10 mouse cellular contexts compared by ENCODE assay signal in the genomic region with DNA sequence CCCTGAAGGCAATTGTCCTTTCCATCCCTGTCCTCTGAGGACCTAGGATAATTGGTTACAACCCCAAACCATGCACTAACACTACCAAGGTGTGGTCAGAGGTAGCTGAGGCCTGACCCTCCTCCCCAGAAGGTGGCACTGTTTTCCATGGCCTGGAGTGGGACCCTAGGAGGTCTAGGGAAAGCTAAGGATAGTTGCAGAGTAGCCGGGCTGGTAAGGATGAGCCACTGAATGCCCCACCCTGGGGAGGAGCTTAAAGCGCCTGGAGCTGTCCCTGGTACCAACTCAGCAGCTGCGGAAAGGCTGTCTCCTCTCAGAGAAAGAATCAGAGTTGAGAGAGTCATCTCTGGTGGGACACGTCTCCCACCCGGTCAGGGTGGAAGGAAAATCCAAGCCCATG. TPM values are rescaled to one million over a fixed set of nuclear protein-coding genes. Genes with fewer than 3 reads are reported as not detected.
DNase-seq lines count a peak whose midpoint lies in the region; ATAC-seq and TF ChIP-seq lines count a peak whose summit lies in the region.
"Had no signal": no experiment of that assay in that cellular context is flagged by ENCODE, and none has a peak within 500 bp of the region (broad histone marks: within the 10 kb centered on the region; RNA-seq: fewer than 3 reads in every experiment).

No protein-coding gene starts in this region.

- WGBS in hindbrain, postnatal 0 days, result 7% methylated on average over 5 of the region's 5 CpGs
- 2% methylated on average over 5 of the region's 5 CpGs for WGBS in lung, postnatal 0 days

- TF ChIP-seq CTCF in hindbrain, postnatal 0 days (IDR thresholded peaks at IDR 0.05; ENCODE audit: low read depth), result peak; percentile 67
- peak; percentile 28; the same call in 1 of the 2 replicates for TF ChIP-seq CTCF in lung, postnatal 0 days (IDR thresholded peaks at IDR 0.05)

- H3K36me3 ChIP-seq in hindbrain, postnatal 0 days (ENCODE audit: insufficient read depth, low read length), result no peaks in the 10 kb centered on the region
- no peaks in the 10 kb centered on the region for H3K36me3 ChIP-seq in lung, postnatal 0 days (ENCODE audit: insufficient read depth, low read length)

- no peak overlapping the region for H3K4me2 ChIP-seq in hindbrain, postnatal 0 days (ENCODE audit: low read depth, low read length)
- no peak overlapping the region for H3K4me2 ChIP-seq in lung, postnatal 0 days (replicated peaks; ENCODE audit: low read depth, low read length)

- ATAC-seq in hindbrain, postnatal 0 days, result 0 out of 2 replicates have a peak, but pooled peaks have one; percentile 46
- peak; percentile 23; the same call in 1 of the 2 replicates for ATAC-seq in lung, postnatal 0 days

- no peak overlapping the region for H3K27ac ChIP-seq in hindbrain, postnatal 0 days
- no peak overlapping the region for H3K27ac ChIP-seq in lung, postnatal 0 days (ENCODE audit: low read length)

- H3K9me3 ChIP-seq in hindbrain, postnatal 0 days (ENCODE audit: low read length), result no peaks in the 10 kb centered on the region
- H3K9me3 ChIP-seq in lung, postnatal 0 days (ENCODE audit: low read length), result no peaks in the 10 kb centered on the region

- H3K9ac ChIP-seq in hindbrain, postnatal 0 days (replicated peaks; ENCODE audit: low read length), result no peak overlapping the region
- no peak overlapping the region for H3K9ac ChIP-seq in lung, postnatal 0 days (replicated peaks; ENCODE audit: low read depth)

- no peak overlapping the region for H3K4me3 ChIP-seq in hindbrain, postnatal 0 days (ENCODE audit: low read length)
- H3K4me3 ChIP-seq in lung, postnatal 0 days (ENCODE audit: low read depth, low read length), result no peak overlapping the region

- no peaks in the 10 kb centered on the region for H3K4me1 ChIP-seq in hindbrain, postnatal 0 days (ENCODE audit: insufficient read depth, low read length)
- H3K4me1 ChIP-seq in lung, postnatal 0 days (ENCODE audit: insufficient read depth, low read depth, low read length), result no peaks in the 10 kb centered on the region

- no peak for TF ChIP-seq EP300 in lung, postnatal 0 days (IDR thresholded peaks at IDR 0.05)

- DNase-seq in cerebellum, adult 11 months, result peak; percentile 16
- DNase-seq in cerebellum, adult 9-11 months, result no peak
- peak; percentile 22 for DNase-seq in ovary, postnatal 14 days (ENCODE audit: low spot score)
- no peak for DNase-seq in ovary, postnatal 10 days (ENCODE audit: low spot score)
- peak; percentile 38 for DNase-seq in hindbrain, postnatal 0 days (ENCODE audit: low spot score)
- peak; percentile 25 for DNase-seq in lung, postnatal 0 days (ENCODE audit: low spot score)
- DNase-seq in frontal cortex, postnatal 14 days (ENCODE audit: low spot score in 2 of 2), result no peak
- DNase-seq in spleen, postnatal 14 days (ENCODE audit: low spot score in 2 of 2), result no peak

- H3K27me3 ChIP-seq in hindbrain, postnatal 0 days (ENCODE audit: insufficient read depth, low read length), result 0 out of 2 replicates have a peak, but pooled peaks cover 12% of the 10 kb centered on the region
- H3K27me3 ChIP-seq in lung, postnatal 0 days (replicated peaks; ENCODE audit: insufficient read depth, low read length), result 0 out of 2 replicates have a peak, but pooled peaks cover 12% of the 10 kb centered on the region

RNA-seq across cellular contexts. Expression of gene Ccdc27, which starts 28.4 kb away (rescaled TPM):
- not detected in 2 replicates for total RNA-seq in hindbrain, postnatal 0 days (2014; rRNA removed)
- not detected in 2 replicates for polyA plus RNA-seq in hindbrain, postnatal 0 days (2015; fragmentation: Nextera tagmentation; extraction: Ambion mirVana)
- polyA plus RNA-seq in lung, postnatal 0 days (2015; fragmentation: Nextera tagmentation; extraction: Ambion mirVana), result not detected in 2 replicates
- total RNA-seq: heart, adult 18-20 months had no signal
- polyA plus RNA-seq: C2C12 had no signal

RNA-seq across cellular contexts. Expression of gene Smim1, which starts 44.9 kb away (rescaled TPM):
- 12.4 and 20.7 TPM in 2 replicates for total RNA-seq in hindbrain, postnatal 0 days (2014; rRNA removed)
- 17.1 and 17.7 TPM in 2 replicates for polyA plus RNA-seq in hindbrain, postnatal 0 days (2015; fragmentation: Nextera tagmentation; extraction: Ambion mirVana)
- polyA plus RNA-seq in lung, postnatal 0 days (2015; fragmentation: Nextera tagmentation; extraction: Ambion mirVana), result 57.9 and 59.4 TPM in 2 replicates

RNA-seq across cellular contexts. Expression of gene Lrrc47, which starts 59.4 kb away (rescaled TPM):
- 24.2 and 32.1 TPM in 2 replicates for total RNA-seq in hindbrain, postnatal 0 days (2014; rRNA removed)
- 17.6 and 22.0 TPM in 2 replicates for polyA plus RNA-seq in hindbrain, postnatal 0 days (2015; fragmentation: Nextera tagmentation; extraction: Ambion mirVana)
- 15.2 and 15.4 TPM in 2 replicates for polyA plus RNA-seq in lung, postnatal 0 days (2015; fragmentation: Nextera tagmentation; extraction: Ambion mirVana)

Comparison
In these comparisons a context has a peak if more than half of its experiments do, and no peak if none do; other contexts are left out.
1. DNase-seq: peak in cerebellum, adult 11 months (single experiment), ovary, postnatal 14 days (single experiment), hindbrain, postnatal 0 days (single experiment) and lung, postnatal 0 days (single experiment); none in cerebellum, adult 9-11 months (single experiment), ovary, postnatal 10 days (single experiment), frontal cortex, postnatal 14 days (0 of 2) and spleen, postnatal 14 days (0 of 2).